Mouse (Mus musculus) liver, embryonic 14.5 days (tissue): ENCODE measurements at regions not wholly inside any gene's neighbourhood (a gene's known extent, or its start where the extent isn't known, plus 50 kb on each side); places are given as distances from the start of the nearest gene placed in this dataset.

ENCODE experiments used
- ATAC-seq: fragments of 200-750 bp; cut with Nextera tagmentation; 2 replicates; pipeline ENCODE4 v1.8.0; 2017; ENCODE audit warnings: moderate number of reproducible peaks, mild to moderate bottlenecking, moderate library complexity; ENCODE audit not compliant: insufficient read depth
- DNase-seq, 3 experiments: peaks; one replicate each; pipeline ENCODE4 v3.0.0-alpha.2; 2012 to 2013; ENCODE audit warnings: low read depth in 3 of 3, low spot score in 3 of 3
- H3K27ac ChIP-seq: fragments of 300-500 bp; sonication (generic); 2 replicates; pipeline ENCODE4 v1.5.1; 2014; ENCODE audit warnings: moderate library complexity, mild to moderate bottlenecking, control low read depth, inconsistent platforms
- H3K27me3 ChIP-seq: fragments of 300-500 bp; sonication (generic); 2 replicates; pipeline ENCODE4 v1.6.1; 2014; ENCODE audit warnings: mild to moderate bottlenecking, low read length, moderate library complexity; ENCODE audit not compliant: control insufficient read depth, insufficient read depth
- H3K36me3 ChIP-seq: fragments of 300-500 bp; sonication (generic); replicated peaks from 2 replicates; pipeline ENCODE4 v1.6.1; 2014; ENCODE audit warnings: low read depth; ENCODE audit not compliant: control insufficient read depth, insufficient read depth
- H3K4me1 ChIP-seq, 2 experiments: fragments of 200-500 bp in 1 of 2; fragments of 300-500 bp in 1 of 2; sonication (generic) in 1 of 2; replicated peaks; 2 replicates each; pipeline ENCODE4 v1.6.1; 2012 to 2014; ENCODE audit warnings: antibody characterized with exemption in 1 of 2, inconsistent platforms in 1 of 2, low read length in 1 of 2; ENCODE audit not compliant: control insufficient read depth in 2 of 2, insufficient read depth in 2 of 2
- H3K4me2 ChIP-seq: fragments of 300-500 bp; sonication (generic); 2 replicates; pipeline ENCODE4 v1.6.1; 2014; ENCODE audit warnings: low read depth, mild to moderate bottlenecking, control low read depth, moderate library complexity
- H3K4me3 ChIP-seq, 2 experiments: fragments of 200-500 bp in 1 of 2; fragments of 300-500 bp in 1 of 2; sonication (generic) in 1 of 2; 2 replicates each; pipeline ENCODE4 v1.5.1; 2012 to 2014; ENCODE audit warnings: low read depth in 2 of 2, low read length in 2 of 2, mild to moderate bottlenecking in 2 of 2, control low read depth in 1 of 2, inconsistent platforms in 1 of 2, moderate library complexity in 1 of 2; ENCODE audit not compliant: insufficient read depth in 1 of 2
- H3K9ac ChIP-seq: fragments of 300-500 bp; sonication (generic); replicated peaks from 2 replicates; pipeline ENCODE4 v1.6.1; 2014; ENCODE audit warnings: mild to moderate bottlenecking, control low read depth, moderate library complexity
- H3K9me3 ChIP-seq: fragments of 300-500 bp; sonication (generic); 2 replicates; pipeline ENCODE4 v1.6.1; 2016; ENCODE audit warnings: low read length, mixed read lengths; ENCODE audit not compliant: control insufficient read depth
- CTCF ChIP-seq: IDR thresholded peaks from 2 replicates; pipeline ENCODE4 v1.5.1; 2016; ENCODE audit warnings: antibody characterized with exemption, low read depth, control low read depth
- EP300 ChIP-seq: IDR thresholded peaks from 2 replicates; pipeline ENCODE4 v1.6.1; 2016; ENCODE audit warnings: antibody characterized with exemption, low read depth
- WGBS: fragments of 180-500 bp; shearing (Covaris S2); extraction: QIAGEN DNeasy Blood & Tissue Kit; methylation state at CpG from one replicate; pipeline ENCODE4 v1.1.7; 2014; ENCODE audit not compliant: insufficient replicate concordance; 5-methylcytosine and 5-hydroxymethylcytosine counted together

GRCm38 (mm10) chr6:148564146-148564545 is 120.0 kb upstream of the Tmtc1 start:
- H3K36me3 ChIP-seq = no peaks in the 10 kb centered on the region
- H3K27ac ChIP-seq = no peak overlapping the region
- DNase-seq = no peak
- no peak overlapping the region for H3K4me2 ChIP-seq
- H3K9me3 ChIP-seq = no peaks in the 10 kb centered on the region
- no peak for ATAC-seq
- TF ChIP-seq CTCF (no peak), EP300 (no peak)
- no peak overlapping the region for H3K9ac ChIP-seq
- H3K27me3 ChIP-seq = no peaks in the 10 kb centered on the region
- WGBS = 80% methylated on average over 2 of the region's 2 CpGs
- no peak overlapping the region for H3K4me3 ChIP-seq
- no peaks in the 10 kb centered on the region for H3K4me1 ChIP-seq

- Histone ChIP-seq H3K4me1 (no peaks in the 10 kb centered on the region), H3K27me3 (no peaks in the 10 kb centered on the region), H3K9me3 (no peaks in the 10 kb centered on the region), H3K4me3 (no peak overlapping the region), H3K36me3 (no peaks in the 10 kb centered on the region), H3K27ac (no peak overlapping the region), H3K4me2 (no peak overlapping the region), H3K9ac (no peak overlapping the region)
- TF ChIP-seq CTCF (no peak), EP300 (no peak)
- 43% methylated on average over 2 of the region's 2 CpGs for WGBS
- no peak for DNase-seq
- no peak for ATAC-seq
Measured at GRCm38 (mm10) chr6:148562206-148562708, 118.1 kb upstream of the Tmtc1 start.

- TF ChIP-seq EP300 = no peak
- no peak for TF ChIP-seq CTCF
- DNase-seq (no peak), ATAC-seq (no peak)
- 57% methylated on average over 2 of the region's 2 CpGs for WGBS
- Histone ChIP-seq H3K4me2 (no peak overlapping the region), H3K9me3 (no peaks in the 10 kb centered on the region), H3K27me3 (no peaks in the 10 kb centered on the region), H3K4me1 (peaks cover 0 to 8% of the 10 kb centered on the region in 2 experiments; a peak in 2 of 4 replicates), H3K36me3 (no peaks in the 10 kb centered on the region), H3K9ac (no peak overlapping the region), H3K27ac (no peak overlapping the region), H3K4me3 (no peak overlapping the region)
Measured at GRCm38 (mm10) chr6:148556484-148556871, 112.3 kb upstream of the Tmtc1 start.

- DNase-seq (no peak), ATAC-seq (no peak)
- Histone ChIP-seq H3K4me1 (peaks cover 0 to 8% of the 10 kb centered on the region in 2 experiments; a peak in 2 of 4 replicates), H3K9me3 (no peaks in the 10 kb centered on the region), H3K4me2 (no peak overlapping the region), H3K27ac (no peak overlapping the region), H3K27me3 (no peaks in the 10 kb centered on the region), H3K36me3 (no peaks in the 10 kb centered on the region), H3K4me3 (no peak overlapping the region), H3K9ac (no peak overlapping the region)
- 65% methylated on average over 5 of the region's 5 CpGs for WGBS
- TF ChIP-seq EP300 (no peak), CTCF (no peak)
Measured at GRCm38 (mm10) chr6:148555651-148556483, 111.7 kb upstream of the Tmtc1 start.

- TF ChIP-seq EP300 (no peak), CTCF (no peak)
- peak; percentile 72 for ATAC-seq
- WGBS = 65% methylated on average over 3 of the region's 3 CpGs
Measured at GRCm38 (mm10) chr6:148554463-148554862, 110.3 kb upstream of the Tmtc1 start.

More at GRCm38 (mm10) chr6:148554463-148554862, 110.3 kb upstream of the Tmtc1 start:
- Histone ChIP-seq H3K4me2 (no peak overlapping the region), H3K36me3 (no peaks in the 10 kb centered on the region), H3K4me1 (peaks cover 0 to 8% of the 10 kb centered on the region in 2 experiments; a peak in 2 of 4 replicates), H3K9me3 (no peaks in the 10 kb centered on the region), H3K9ac (no peak overlapping the region; the same call in 1 of the 2 replicates), H3K27ac (no peak overlapping the region), H3K27me3 (no peaks in the 10 kb centered on the region), H3K4me3 (no peak overlapping the region)
- no peak for DNase-seq
